Comparison of ENCODE assay signal across 24 mouse cellular contexts in genomic region chr15:57581266-57581665, GRCm38 (mm10).
DNase-seq lines count a peak whose midpoint lies in the region; ATAC-seq and TF ChIP-seq lines count a peak whose summit lies in the region.
"Had no signal": no experiment of that assay in that cellular context is flagged by ENCODE, and none has a peak within 500 bp of the region (broad histone marks: within the 10 kb centered on the region; RNA-seq: fewer than 3 reads in every experiment).

No protein-coding gene starts in this region.

- H3K4me1 ChIP-seq in hindbrain, embryonic 16.5 days (ENCODE audit: control insufficient read depth, insufficient read depth, low read depth, low read length) = 0 out of 2 replicates have a peak, but pooled peaks cover 3% of the 10 kb centered on the region
- H3K4me1 ChIP-seq in hindbrain, embryonic 12.5 days = no peaks in the 10 kb centered on the region
- peaks cover 2% of the 10 kb centered on the region; the same call in 1 of the 2 replicates for H3K4me1 ChIP-seq in midbrain, postnatal 0 days (ENCODE audit: insufficient read depth, low read length)
- H3K4me1 ChIP-seq in midbrain, embryonic 13.5 days (replicated peaks) = no peaks in the 10 kb centered on the region
- H3K4me1 ChIP-seq: forebrain, embryonic 13.5 days; hindbrain, embryonic 10.5 days; limb, embryonic 10.5 days; limb, embryonic 15.5 days; liver, embryonic 13.5 days; neural tube, embryonic 15.5 days had no signal

- no peaks in the 10 kb centered on the region for H3K27me3 ChIP-seq in hindbrain, embryonic 16.5 days (replicated peaks; ENCODE audit: control insufficient read depth, insufficient read depth, low read length)
- no peaks in the 10 kb centered on the region for H3K27me3 ChIP-seq in hindbrain, embryonic 12.5 days
- H3K27me3 ChIP-seq in midbrain, postnatal 0 days (ENCODE audit: insufficient read depth, low read length) = no peaks in the 10 kb centered on the region
- no peaks in the 10 kb centered on the region for H3K27me3 ChIP-seq in midbrain, embryonic 13.5 days
- H3K27me3 ChIP-seq: CH12.LX; forebrain, embryonic 13.5 days; limb, embryonic 15.5 days; liver, embryonic 13.5 days; neural tube, embryonic 15.5 days had no signal

- H3K9me3 ChIP-seq in hindbrain, embryonic 16.5 days (ENCODE audit: control insufficient read depth, low read length) = no peaks in the 10 kb centered on the region
- no peaks in the 10 kb centered on the region for H3K9me3 ChIP-seq in hindbrain, embryonic 12.5 days (replicated peaks)
- no peaks in the 10 kb centered on the region for H3K9me3 ChIP-seq in midbrain, postnatal 0 days (ENCODE audit: low read length)
- no peaks in the 10 kb centered on the region for H3K9me3 ChIP-seq in midbrain, embryonic 13.5 days
- H3K9me3 ChIP-seq: forebrain, embryonic 13.5 days; hindbrain, embryonic 10.5 days; limb, embryonic 10.5 days; limb, embryonic 15.5 days; liver, embryonic 13.5 days; neural tube, embryonic 15.5 days had no signal

- no peak overlapping the region for H3K9ac ChIP-seq in hindbrain, embryonic 16.5 days (ENCODE audit: low read depth, low read length)
- no peak overlapping the region for H3K9ac ChIP-seq in hindbrain, embryonic 12.5 days
- H3K9ac ChIP-seq in midbrain, postnatal 0 days (replicated peaks; ENCODE audit: low read length, poor library complexity, severe bottlenecking) = no peak overlapping the region
- no peak overlapping the region for H3K9ac ChIP-seq in midbrain, embryonic 13.5 days (replicated peaks)
- H3K9ac ChIP-seq: forebrain, embryonic 13.5 days; limb, embryonic 15.5 days; liver, embryonic 13.5 days; neural tube, embryonic 15.5 days had no signal

- peak overlapping the region; percentile 17; the same call in 1 of the 2 replicates for H3K27ac ChIP-seq in hindbrain, embryonic 16.5 days (ENCODE audit: low read depth, low read length)
- no peak overlapping the region for H3K27ac ChIP-seq in hindbrain, embryonic 12.5 days
- H3K27ac ChIP-seq in midbrain, postnatal 0 days (ENCODE audit: low read depth, low read length) = no peak overlapping the region
- H3K27ac ChIP-seq in midbrain, embryonic 13.5 days = no peak overlapping the region
- H3K27ac ChIP-seq: forebrain, embryonic 13.5 days; hindbrain, embryonic 10.5 days; limb, embryonic 10.5 days; limb, embryonic 15.5 days; liver, embryonic 13.5 days; neural tube, embryonic 15.5 days had no signal

- no peaks in the 10 kb centered on the region for H3K36me3 ChIP-seq in hindbrain, embryonic 16.5 days (ENCODE audit: control insufficient read depth, insufficient read depth, low read length)
- no peaks in the 10 kb centered on the region for H3K36me3 ChIP-seq in hindbrain, embryonic 12.5 days
- H3K36me3 ChIP-seq in midbrain, postnatal 0 days (ENCODE audit: insufficient read depth, low read length) = no peaks in the 10 kb centered on the region
- no peaks in the 10 kb centered on the region for H3K36me3 ChIP-seq in midbrain, embryonic 13.5 days
- H3K36me3 ChIP-seq: hindbrain, embryonic 10.5 days; limb, embryonic 10.5 days; limb, embryonic 15.5 days; liver, embryonic 13.5 days; neural tube, embryonic 15.5 days had no signal

- no peak for TF ChIP-seq CTCF in midbrain, postnatal 0 days (IDR thresholded peaks at IDR 0.05)

- H3K4me2 ChIP-seq in hindbrain, embryonic 16.5 days (ENCODE audit: low read length) = no peak overlapping the region
- H3K4me2 ChIP-seq in hindbrain, embryonic 12.5 days (replicated peaks) = no peak overlapping the region
- H3K4me2 ChIP-seq in midbrain, postnatal 0 days (ENCODE audit: low read depth, low read length, poor library complexity, severe bottlenecking) = no peak overlapping the region
- H3K4me2 ChIP-seq in midbrain, embryonic 13.5 days (replicated peaks) = no peak overlapping the region
- H3K4me2 ChIP-seq: forebrain, embryonic 13.5 days; limb, embryonic 15.5 days; liver, embryonic 13.5 days; neural tube, embryonic 15.5 days had no signal

- no peak overlapping the region for H3K4me3 ChIP-seq in hindbrain, embryonic 16.5 days (ENCODE audit: low read length)
- no peak overlapping the region for H3K4me3 ChIP-seq in hindbrain, embryonic 12.5 days
- no peak overlapping the region for H3K4me3 ChIP-seq in midbrain, postnatal 0 days (ENCODE audit: low read depth, low read length)
- H3K4me3 ChIP-seq in midbrain, embryonic 13.5 days (replicated peaks) = no peak overlapping the region
- H3K4me3 ChIP-seq: forebrain, embryonic 13.5 days; hindbrain, embryonic 10.5 days; limb, embryonic 10.5 days; limb, embryonic 15.5 days; liver, embryonic 13.5 days; neural tube, embryonic 15.5 days had no signal

- ATAC-seq in hindbrain, embryonic 16.5 days = no peak
- ATAC-seq in hindbrain, embryonic 12.5 days (ENCODE audit: low FRiP score) = no peak
- ATAC-seq in midbrain, postnatal 0 days (ENCODE audit: low FRiP score) = peak; percentile 7; the same call in 1 of the 2 replicates
- ATAC-seq in midbrain, embryonic 13.5 days = no peak
- ATAC-seq: forebrain, embryonic 13.5 days; intestine, postnatal 0 days had no signal

- peak; percentile 37 for DNase-seq in cerebellum, adult 8-10 months
- DNase-seq in cerebellum, adult 11 months = no peak
- DNase-seq in kidney, postnatal 10 days = peak; percentile 19
- no peak for DNase-seq in kidney, adult 18-20 months
- DNase-seq in midbrain, postnatal 0 days (ENCODE audit: low spot score) = peak; percentile 35
- DNase-seq: adrenal gland, adult 8-10 months; gastrocnemius, postnatal 14 days; heart, postnatal 14 days; layer of hippocampus, adult 9-11 months; liver, embryonic 13.5 days; lung, adult 18-20 months; lung, postnatal 10 days; retina, postnatal 1 day; right cerebral cortex, postnatal 14 days had no signal

Comparison
In these comparisons a context has a peak if more than half of its experiments do, and no peak if none do; other contexts are left out.
1. DNase-seq: peak in cerebellum, adult 8-10 months (single experiment), kidney, postnatal 10 days (single experiment) and midbrain, postnatal 0 days (single experiment); none in cerebellum, adult 11 months (single experiment) and kidney, adult 18-20 months (single experiment).